Mouse (Mus musculus) NIH3T3 (cell line): ENCODE measurements around the gene Micu2.
"Not testable (repeated sequence)": the region's sequence is repeated elsewhere in the genome, so short reads cannot be mapped to it uniquely, and the experiment has no call there.

ENCODE experiments used
- DNase-seq: peaks from one replicate; pipeline ENCODE4 v3.0.0-alpha.2; 2012; ENCODE audit warnings: low read depth

Micu2 gene

GRCm38 (mm10) chr14:57961861-57962260, 37.2 kb downstream of the Micu2 start:
- no peak for DNase-seq

- DNase-seq = peak; percentile 57
Measured at GRCm38 (mm10) chr14:57951089-57951488, 48.0 kb downstream of the Micu2 start.

- no peak for DNase-seq
Measured at GRCm38 (mm10) chr14:57945834-57946233, 53.2 kb downstream of the Micu2 start.

- no peak for DNase-seq
Measured at GRCm38 (mm10) chr14:57937297-57937696, 61.8 kb downstream of the Micu2 start.

- no peak for DNase-seq
Measured at GRCm38 (mm10) chr14:57934666-57935065, 64.4 kb downstream of the Micu2 start.

GRCm38 (mm10) chr14:57933608-57934007, 65.5 kb downstream of the Micu2 start:
- no peak for DNase-seq

- DNase-seq = no peak
Measured at GRCm38 (mm10) chr14:57932881-57933443, 66.1 kb downstream of the Micu2 start.

- DNase-seq = no peak
Measured at GRCm38 (mm10) chr14:57921428-57922131, 77.5 kb downstream of the Micu2 start.

- no peak for DNase-seq
Measured at GRCm38 (mm10) chr14:57920568-57921310, 78.3 kb downstream of the Micu2 start.

GRCm38 (mm10) chr14:57919148-57919875, 79.8 kb downstream of the Micu2 start:
- no peak for DNase-seq

GRCm38 (mm10) chr14:57915341-57915740, 83.7 kb downstream of the Micu2 start:
- DNase-seq = no peak

- not testable (repeated sequence) for DNase-seq
Measured at GRCm38 (mm10) chr14:57912211-57913007, 86.7 kb downstream of the Micu2 start.

GRCm38 (mm10) chr14:57911787-57912186, 87.3 kb downstream of the Micu2 start:
- not testable (repeated sequence) for DNase-seq

- no peak for DNase-seq
Measured at GRCm38 (mm10) chr14:57911316-57911715, 87.7 kb downstream of the Micu2 start.

- peak; percentile 93 for DNase-seq
Measured at GRCm38 (mm10) chr14:57910501-57911068, 88.5 kb downstream of the Micu2 start.

- no peak for DNase-seq
Measured at GRCm38 (mm10) chr14:57909297-57909696, 89.8 kb downstream of the Micu2 start.

- no peak for DNase-seq
Measured at GRCm38 (mm10) chr14:57908431-57908830, 90.6 kb downstream of the Micu2 start.

GRCm38 (mm10) chr14:57901998-57902397, 97.1 kb downstream of the Micu2 start:
- DNase-seq = no peak

GRCm38 (mm10) chr14:57896882-57897281, 102.2 kb downstream of the Micu2 start:
- no peak for DNase-seq

GRCm38 (mm10) chr14:57896088-57896871, 102.8 kb downstream of the Micu2 start:
- not testable (repeated sequence) for DNase-seq
